Mouse (Mus musculus): ENCODE data around the gene Acvr2a. TPM values are rescaled to one million over a fixed set of nuclear protein-coding genes. Genes with fewer than 3 reads are reported as not detected.

Gene Acvr2a
- total RNA-seq, 4 experiments from 2014 or later, result 13.4 to 16.5 (median 15.0) TPM

DNA sequence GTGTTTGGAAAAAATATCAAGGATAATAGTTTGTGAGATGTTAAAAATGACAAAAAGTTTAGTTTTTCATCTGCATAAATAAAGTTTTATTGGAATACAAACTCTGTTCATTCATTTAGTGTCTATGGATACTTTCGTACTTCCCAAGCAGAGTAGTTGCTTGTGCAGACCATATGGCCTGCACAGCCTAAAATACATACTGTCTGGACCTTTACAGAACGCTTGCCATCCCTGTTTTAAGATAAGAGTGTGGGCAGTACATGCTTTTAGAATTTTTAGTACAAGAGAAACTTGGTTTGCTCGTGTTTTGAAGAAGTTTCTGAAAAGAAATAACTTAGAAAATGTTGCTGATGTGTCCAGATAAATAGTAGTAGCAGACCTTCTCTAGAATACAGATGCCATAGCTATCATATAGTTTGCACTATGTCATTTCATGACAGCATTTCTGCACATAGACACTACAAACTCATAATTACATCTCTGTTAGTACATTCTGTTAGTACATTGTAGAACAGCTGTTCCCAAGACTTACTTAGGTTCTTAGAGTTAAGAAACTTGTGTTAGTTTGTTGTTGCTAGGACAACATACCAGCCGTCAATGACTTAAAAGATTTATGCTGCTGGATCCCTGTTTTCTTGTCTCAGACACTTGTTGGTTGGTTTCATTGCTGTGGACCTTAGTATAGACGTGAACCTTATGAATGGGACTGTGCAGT, 54.4 kb downstream of the Acvr2a start:
- no peak for DNase-seq (ENCODE audit: low spot score)

GRCm38 (mm10) chr2:48885945-48886344, 72.0 kb downstream of the Acvr2a start:
- peak; percentile 81 for DNase-seq (ENCODE audit: low spot score)

DNA sequence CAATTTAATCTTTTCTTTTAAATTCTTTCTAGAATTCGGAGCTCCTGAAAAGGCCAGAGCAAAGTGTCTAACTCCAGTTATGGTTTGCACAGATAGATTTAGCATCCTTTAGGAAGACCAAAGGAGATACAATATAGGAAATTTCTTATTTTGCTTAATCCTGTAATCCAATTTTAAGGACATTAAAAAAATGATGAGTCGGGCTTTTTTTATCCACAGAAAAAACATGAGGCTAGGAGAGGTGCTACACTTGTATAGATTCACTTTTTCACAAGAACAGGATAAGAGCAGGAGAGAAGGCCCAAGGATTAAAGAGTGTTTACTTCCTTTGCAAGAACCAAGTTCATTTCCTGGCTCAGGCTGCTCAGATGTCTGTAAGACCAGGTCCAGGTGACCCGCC, 81.3 kb downstream of the Acvr2a start:
- no peak for DNase-seq (ENCODE audit: low spot score)

DNA sequence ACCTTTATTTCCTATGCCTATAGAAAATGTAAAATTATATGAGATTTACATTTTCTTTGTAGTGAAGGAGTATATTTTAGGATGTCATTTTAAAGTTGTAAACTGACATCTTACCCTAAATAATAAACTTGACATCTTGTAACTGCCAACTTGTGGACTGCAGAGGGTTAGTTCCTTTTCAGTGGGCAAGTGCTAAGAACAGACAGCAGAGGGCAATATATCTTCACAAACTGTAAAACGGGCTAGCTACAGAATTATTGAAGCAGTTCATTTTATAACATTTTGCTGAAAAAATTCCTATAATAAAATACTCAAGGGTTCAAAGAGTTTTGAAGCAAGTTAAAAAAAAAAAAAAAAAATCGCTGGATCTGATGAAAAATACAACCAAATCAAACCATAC, 95.0 kb downstream of the Acvr2a start:
- DNase-seq (ENCODE audit: low spot score), result peak; percentile 24

DNA sequence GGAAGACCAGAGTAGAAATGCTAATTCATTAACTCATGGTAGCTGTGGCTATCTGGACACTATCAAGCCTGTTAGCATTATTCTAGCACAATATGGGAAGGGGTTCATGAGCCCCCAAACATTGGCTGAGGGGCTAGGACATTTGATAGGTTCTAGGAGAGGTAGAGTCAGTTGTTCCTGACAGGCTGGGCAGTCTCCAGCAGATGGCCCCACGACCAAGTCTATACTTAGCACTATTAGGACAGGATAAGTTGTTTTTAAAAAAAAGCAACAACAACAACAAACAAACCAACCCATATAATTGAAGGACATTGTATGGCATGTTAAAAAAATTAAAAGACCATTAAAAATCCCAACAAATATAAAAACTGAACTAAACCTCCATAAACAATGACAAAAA, 100.3 kb downstream of the Acvr2a start:
- DNase-seq (ENCODE audit: low spot score), result no peak

GRCm38 (mm10) chr2:48915832-48916231, 101.9 kb downstream of the Acvr2a start:
- DNase-seq (ENCODE audit: low spot score), result no peak

GRCm38 (mm10) chr2:48935058-48935457, 121.1 kb downstream of the Acvr2a start:
- DNase-seq (ENCODE audit: low spot score), result no peak

DNA sequence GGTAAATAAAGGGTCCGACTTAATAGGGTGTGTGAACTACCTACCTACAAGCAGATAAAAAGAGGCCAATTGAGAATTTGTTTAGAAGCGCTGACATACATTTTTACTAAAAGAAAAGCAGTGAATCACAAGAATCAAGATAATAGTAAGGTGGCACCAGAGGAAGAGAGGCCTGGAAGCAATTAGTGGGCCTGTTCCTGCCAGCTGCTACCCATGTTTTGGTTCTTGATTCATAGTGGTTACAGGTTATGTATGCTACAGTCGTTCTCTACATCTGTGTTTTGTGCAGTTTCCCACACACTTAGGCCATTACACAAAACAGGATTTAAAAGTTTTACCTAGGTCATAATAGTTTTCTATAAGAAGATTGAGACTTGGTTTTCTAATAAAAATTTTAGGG, 133.9 kb downstream of the Acvr2a start:
- no peak for DNase-seq (ENCODE audit: low spot score)

DNA sequence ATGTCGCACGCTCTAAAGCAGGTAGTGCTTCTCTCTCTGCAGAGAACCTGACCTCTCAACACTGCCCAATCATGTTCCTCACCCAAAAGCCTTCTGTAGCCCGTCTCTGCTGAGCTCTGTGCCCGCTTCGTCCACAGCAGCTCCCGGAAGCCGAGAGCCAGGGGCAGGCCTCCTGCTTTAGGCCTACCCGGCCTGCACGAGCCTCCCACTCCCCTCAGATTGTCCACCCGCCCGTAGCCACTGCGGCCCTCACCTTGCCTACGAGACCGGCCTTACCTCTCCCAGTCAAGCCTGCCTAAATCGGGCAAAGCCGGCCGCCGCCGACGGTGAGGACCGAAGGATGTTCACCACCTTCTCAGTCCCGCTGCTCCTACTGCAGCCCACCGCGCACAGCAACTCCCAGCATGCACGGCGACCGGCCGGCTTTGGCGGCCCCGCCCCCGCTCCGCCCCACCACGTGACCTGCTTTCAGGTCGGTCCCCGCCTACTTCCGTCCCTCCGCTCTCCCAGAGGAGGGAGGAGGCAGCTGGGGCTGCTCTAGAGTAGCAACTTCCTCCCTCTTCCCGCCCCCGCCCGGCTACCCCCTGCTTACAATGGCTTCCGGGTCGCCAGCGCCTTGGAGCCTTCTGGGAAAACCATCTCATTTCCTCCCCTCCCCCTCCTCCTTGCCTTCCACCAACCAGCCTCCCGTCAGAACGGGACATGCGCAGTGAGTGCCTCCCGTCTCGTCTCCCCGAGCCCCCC, 135.1 kb downstream of the Acvr2a start, which contains the start of gene Mbd5:
Gene Mbd5 (plus strand): TSS at position 668 of the 744 bp plus-strand sequence.
- DNase-seq (ENCODE audit: low spot score), result peak; percentile 98

- DNase-seq (ENCODE audit: low spot score), result peak; percentile 39
These were observed 135.9 kb downstream of the Acvr2a start for GRCm38 (mm10) chr2:48949743-48950251.

DNA sequence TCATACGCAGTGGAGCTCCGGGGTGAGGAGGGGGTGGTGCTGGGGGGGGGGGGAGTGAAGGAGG, 136.2 kb downstream of the Acvr2a start, which contains the start of gene Orc4:
Gene Orc4 (minus strand): TSS at position 26 of the 64 bp plus-strand sequence.
- no peak for DNase-seq (ENCODE audit: low spot score)

GRCm38 (mm10) chr2:48950316-48950880, 136.5 kb downstream of the Acvr2a start:
- DNase-seq (ENCODE audit: low spot score), result peak; percentile 2

Other genes starting within 250 kb of the Acvr2a start
- gene Mbd5, start 135.4 kb downstream of the Acvr2a start, total RNA-seq (2022), result 10 to 100 TPM; 26.0 to 35.6 (median 34.1) TPM
- 10 to 100 TPM; 32.5 to 39.0 (median 34.9) TPM for gene Orc4, start 136.2 kb downstream of the Acvr2a start, total RNA-seq (2022)

Measured in heart, adult 8-10 months (tissue).